Mouse (Mus musculus): ENCODE measurements around the gene Ccng2.

GRCm38 (mm10) chr5:93259349-93259748 lies 7.7 kb upstream of the Ccng2 start:
- TF ChIP-seq CTCF (IDR thresholded peaks at IDR 0.05; ENCODE audit: low read depth) = no peak
- TF ChIP-seq EP300 (IDR thresholded peaks at IDR 0.05; ENCODE audit: low read depth) = no peak

Data from heart, postnatal 0 days (tissue).